Mouse (Mus musculus): ENCODE results near the gene Ascc2. TPM values are rescaled to one million over a fixed set of nuclear protein-coding genes. Genes with fewer than 3 reads are reported as not detected.

The Ascc2 gene
- polyA plus RNA-seq, 1 experiment from 2014 or later = 22.3 TPM

DNA sequence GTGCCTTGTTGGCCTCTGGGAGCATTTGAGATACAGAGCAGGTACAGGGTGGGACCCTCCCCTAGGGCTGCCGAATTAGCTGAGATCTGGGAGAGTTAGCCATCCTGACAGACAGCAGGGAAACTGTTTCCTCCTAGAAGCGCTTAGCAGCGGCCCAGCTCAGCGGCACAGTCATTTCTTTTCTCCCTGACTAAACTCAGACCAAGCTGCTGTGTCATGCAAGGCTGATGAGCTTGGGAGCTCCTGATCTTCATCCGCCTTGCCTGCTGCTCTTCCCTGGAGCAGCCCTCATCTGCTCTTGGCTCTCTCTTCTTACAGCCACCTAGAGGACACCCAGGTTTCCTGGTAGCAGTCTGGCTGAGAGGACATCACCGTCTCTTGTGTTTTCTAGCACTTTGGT, 46.6 kb downstream of the Ascc2 start:
- 62% methylated on average over 6 of the region's 6 CpGs for WGBS
- H3K9me3 ChIP-seq = no peaks in the 10 kb centered on the region
- no peak overlapping the region for H3K27ac ChIP-seq (replicated peaks)
- no peak overlapping the region for H3K4me2 ChIP-seq
- H3K9ac ChIP-seq = no peak overlapping the region
- ATAC-seq (ENCODE audit: extremely low read depth, insufficient number of reproducible peaks, low FRiP score, low TSS enrichment) = no peak
- H3K36me3 ChIP-seq = peaks cover 53% of the 10 kb centered on the region
- no peaks in the 10 kb centered on the region for H3K27me3 ChIP-seq (replicated peaks)
- peaks cover 17% of the 10 kb centered on the region for H3K4me1 ChIP-seq
- H3K4me3 ChIP-seq = no peak overlapping the region

DNA sequence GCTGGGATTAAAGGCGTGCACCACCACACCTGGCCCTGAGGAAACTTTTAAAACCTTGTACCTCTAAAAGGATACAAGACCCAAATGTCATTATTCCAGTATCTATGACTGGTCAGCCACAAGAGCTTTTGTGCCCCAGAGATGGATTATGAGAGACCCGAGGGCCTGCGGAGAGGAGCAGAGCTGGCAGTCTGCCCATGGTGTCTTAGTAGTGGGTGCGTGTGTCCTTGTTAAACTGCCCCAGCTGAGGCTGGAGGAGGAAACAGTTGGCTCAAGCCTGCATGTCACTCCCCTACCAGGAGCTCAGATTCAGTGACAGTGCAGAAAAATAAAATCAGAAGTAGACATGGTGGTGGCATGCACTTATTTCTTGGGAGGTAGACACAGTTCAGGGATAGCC, 47.5 kb downstream of the Ascc2 start:
- H3K27me3 ChIP-seq (replicated peaks) = no peaks in the 10 kb centered on the region
- ATAC-seq (ENCODE audit: extremely low read depth, insufficient number of reproducible peaks, low FRiP score, low TSS enrichment) = no peak
- no peaks in the 10 kb centered on the region for H3K9me3 ChIP-seq
- H3K9ac ChIP-seq = no peak overlapping the region
- H3K4me2 ChIP-seq = no peak overlapping the region
- peaks cover 12% of the 10 kb centered on the region for H3K4me1 ChIP-seq
- H3K27ac ChIP-seq (replicated peaks) = no peak overlapping the region
- 58% methylated on average over 4 of the region's 4 CpGs for WGBS
- H3K4me3 ChIP-seq = no peak overlapping the region
- peaks cover 44% of the 10 kb centered on the region for H3K36me3 ChIP-seq

DNA sequence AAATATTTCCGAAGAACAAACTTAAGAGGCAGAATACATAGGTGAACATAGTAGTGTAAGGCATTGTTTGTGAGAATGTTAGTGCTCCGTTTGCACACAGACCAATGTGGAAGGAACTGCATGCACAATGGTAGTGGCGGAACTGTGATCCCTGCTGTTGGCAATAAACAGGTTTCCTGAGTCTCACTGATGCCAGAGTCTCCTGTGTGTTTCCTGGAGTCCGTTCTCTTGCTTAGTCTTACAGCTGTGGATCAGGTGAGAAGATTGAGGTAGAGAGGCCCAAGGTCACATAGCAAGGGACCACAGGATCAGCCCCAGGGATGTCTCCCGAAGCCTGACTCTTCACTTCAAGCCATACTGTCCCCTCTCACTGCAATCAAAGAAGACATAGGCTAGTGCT, 48.0 kb downstream of the Ascc2 start:
- ATAC-seq (ENCODE audit: extremely low read depth, insufficient number of reproducible peaks, low FRiP score, low TSS enrichment) = no peak
- Histone ChIP-seq H3K4me1 (peaks cover 10% of the 10 kb centered on the region; the same call in 1 of the 2 replicates), H3K4me3 (no peak overlapping the region), H3K36me3 (peaks cover 41% of the 10 kb centered on the region), H3K9ac (no peak overlapping the region), H3K27me3 (replicated peaks) (no peaks in the 10 kb centered on the region), H3K4me2 (no peak overlapping the region), H3K9me3 (no peaks in the 10 kb centered on the region), H3K27ac (replicated peaks) (no peak overlapping the region)
- WGBS = 77% methylated on average over 5 of the region's 5 CpGs

DNA sequence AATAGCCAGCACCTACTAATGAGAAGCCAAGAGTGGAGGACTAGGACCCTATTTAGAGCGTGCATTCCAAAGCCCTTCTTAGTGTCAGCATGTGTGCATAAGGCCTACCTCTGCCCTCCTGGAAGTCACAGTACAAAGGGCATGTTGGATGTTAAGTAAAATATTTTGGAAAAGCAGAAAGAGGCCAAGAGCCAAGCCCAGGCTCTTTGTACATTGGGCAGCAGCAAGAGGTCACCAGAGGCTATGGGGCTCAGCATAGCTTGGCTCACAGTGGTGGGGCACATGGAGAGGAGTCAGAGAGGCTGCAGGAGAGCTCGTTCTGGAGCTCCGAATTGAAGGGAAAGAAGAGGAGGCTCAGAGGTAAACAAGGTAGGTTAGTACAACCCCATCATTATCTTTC, 49.5 kb downstream of the Ascc2 start:
- H3K27me3 ChIP-seq (replicated peaks) = no peaks in the 10 kb centered on the region; the same call in 1 of the 2 replicates
- H3K9ac ChIP-seq = no peak overlapping the region
- 79% methylated on average over 3 of the region's 3 CpGs for WGBS
- peaks cover 10% of the 10 kb centered on the region; the same call in 1 of the 2 replicates for H3K4me1 ChIP-seq
- no peak overlapping the region for H3K4me3 ChIP-seq
- no peaks in the 10 kb centered on the region for H3K9me3 ChIP-seq
- no peak overlapping the region for H3K4me2 ChIP-seq
- ATAC-seq (ENCODE audit: extremely low read depth, insufficient number of reproducible peaks, low FRiP score, low TSS enrichment) = no peak
- H3K27ac ChIP-seq (replicated peaks) = no peak overlapping the region
- peaks cover 26% of the 10 kb centered on the region for H3K36me3 ChIP-seq

DNA sequence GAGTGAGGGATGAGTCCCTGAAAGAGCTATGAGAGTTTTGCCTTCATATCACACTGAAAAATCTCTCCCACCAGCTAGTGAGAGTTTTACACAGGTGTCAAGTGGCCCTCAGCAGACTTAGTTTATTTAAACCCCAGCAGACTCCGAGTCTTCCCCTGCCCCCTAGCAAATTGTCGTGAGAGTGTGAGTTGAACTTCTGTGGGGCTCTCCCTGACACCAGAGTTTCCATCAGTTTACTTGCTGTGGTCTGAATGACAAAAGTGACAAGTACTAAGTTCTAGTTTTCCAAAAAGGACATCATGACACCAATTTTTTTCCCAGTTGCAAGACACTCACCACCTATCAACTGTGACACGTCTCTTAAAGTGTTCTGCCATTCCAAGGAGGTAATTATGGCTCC, 50.3 kb downstream of the Ascc2 start:
- no peak overlapping the region for H3K4me2 ChIP-seq
- no peak overlapping the region for H3K27ac ChIP-seq (replicated peaks)
- no peak overlapping the region for H3K4me3 ChIP-seq
- ATAC-seq (ENCODE audit: extremely low read depth, insufficient number of reproducible peaks, low FRiP score, low TSS enrichment) = no peak
- peaks cover 10% of the 10 kb centered on the region; the same call in 1 of the 2 replicates for H3K4me1 ChIP-seq
- H3K9me3 ChIP-seq = no peaks in the 10 kb centered on the region
- H3K9ac ChIP-seq = no peak overlapping the region
- 51% methylated on average over 3 of the region's 3 CpGs for WGBS
- H3K27me3 ChIP-seq (replicated peaks) = no peaks in the 10 kb centered on the region; the same call in 1 of the 2 replicates
- peaks cover 17% of the 10 kb centered on the region for H3K36me3 ChIP-seq

DNA sequence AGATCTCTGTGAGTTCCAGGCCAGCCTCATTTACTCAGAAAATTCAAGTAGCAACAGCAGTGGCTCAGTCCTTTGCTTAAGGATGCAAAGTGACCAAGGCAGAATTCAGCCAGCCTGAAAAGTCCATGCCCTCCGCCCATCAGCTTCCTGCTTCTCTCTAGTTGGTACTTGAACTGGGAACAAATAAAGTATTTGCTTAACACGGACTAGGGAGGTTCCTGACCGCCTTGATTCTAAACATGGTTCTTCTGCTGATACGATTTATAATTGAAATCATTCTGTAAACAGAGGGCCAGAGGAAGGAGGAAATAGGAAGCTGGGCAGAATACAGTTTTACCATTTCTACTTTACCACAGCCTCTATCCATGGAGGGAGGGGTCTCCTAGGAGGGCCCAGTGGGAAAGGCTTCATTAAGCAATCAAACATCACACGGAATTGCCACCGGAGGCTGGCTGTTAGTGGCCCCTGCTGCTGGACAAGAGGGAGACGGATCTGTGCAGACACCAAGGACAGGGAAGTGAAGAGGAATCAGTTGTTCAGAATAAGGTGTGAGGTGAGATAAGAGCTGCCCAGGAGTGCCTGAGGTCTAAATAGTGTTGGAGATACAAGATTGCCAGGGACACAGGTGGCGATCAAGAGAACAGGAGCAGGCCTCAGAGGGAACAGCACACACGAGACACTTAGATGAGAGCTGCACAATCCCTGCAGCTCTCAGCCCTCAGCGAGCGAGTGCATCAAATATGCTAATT, 51.3 kb downstream of the Ascc2 start:
- H3K27me3 ChIP-seq (replicated peaks) = no peaks in the 10 kb centered on the region; the same call in 1 of the 2 replicates
- 0 out of 2 replicates have a peak overlapping the region, but pooled peaks have one; percentile 21 for H3K9ac ChIP-seq
- H3K4me2 ChIP-seq = no peak overlapping the region
- H3K4me3 ChIP-seq = no peak overlapping the region
- no peak for ATAC-seq (ENCODE audit: extremely low read depth, insufficient number of reproducible peaks, low FRiP score, low TSS enrichment)
- peaks cover 9% of the 10 kb centered on the region for H3K36me3 ChIP-seq
- no peaks in the 10 kb centered on the region for H3K9me3 ChIP-seq
- 56% methylated on average over 11 of the region's 11 CpGs for WGBS
- peaks cover 10% of the 10 kb centered on the region; the same call in 1 of the 2 replicates for H3K4me1 ChIP-seq
- no peak overlapping the region for H3K27ac ChIP-seq (replicated peaks)

DNA sequence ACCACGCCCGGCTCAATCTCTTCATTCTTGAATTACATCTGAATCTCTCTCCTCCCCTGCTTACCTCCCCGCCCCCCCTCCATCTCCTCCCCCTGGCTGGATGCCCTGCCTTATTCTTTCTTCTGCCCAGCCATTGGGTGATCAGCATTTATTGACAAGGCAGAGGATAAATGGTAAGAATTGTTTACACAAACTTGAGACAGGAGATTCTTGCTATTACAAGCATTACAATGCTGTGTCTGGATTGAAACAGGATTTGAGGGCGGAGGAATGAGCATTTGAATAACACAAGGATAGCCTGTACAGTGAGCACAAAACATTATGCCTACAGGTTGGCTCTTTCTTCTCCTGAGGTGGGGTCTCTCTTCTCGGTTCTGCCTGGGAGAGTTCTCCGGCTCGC, 52.8 kb downstream of the Ascc2 start:
- Histone ChIP-seq H3K4me2 (no peak overlapping the region), H3K27me3 (replicated peaks) (no peaks in the 10 kb centered on the region; the same call in 1 of the 2 replicates), H3K36me3 (no peaks in the 10 kb centered on the region), H3K4me1 (peaks cover 6% of the 10 kb centered on the region; the same call in 1 of the 2 replicates), H3K4me3 (no peak overlapping the region), H3K27ac (replicated peaks) (no peak overlapping the region), H3K9ac (no peak overlapping the region), H3K9me3 (0 out of 2 replicates have a peak, but pooled peaks cover 5% of the 10 kb centered on the region)
- ATAC-seq (ENCODE audit: extremely low read depth, insufficient number of reproducible peaks, low FRiP score, low TSS enrichment) = no peak
- 73% methylated on average over 7 of the region's 7 CpGs for whole genome bisulfite sequencing

DNA sequence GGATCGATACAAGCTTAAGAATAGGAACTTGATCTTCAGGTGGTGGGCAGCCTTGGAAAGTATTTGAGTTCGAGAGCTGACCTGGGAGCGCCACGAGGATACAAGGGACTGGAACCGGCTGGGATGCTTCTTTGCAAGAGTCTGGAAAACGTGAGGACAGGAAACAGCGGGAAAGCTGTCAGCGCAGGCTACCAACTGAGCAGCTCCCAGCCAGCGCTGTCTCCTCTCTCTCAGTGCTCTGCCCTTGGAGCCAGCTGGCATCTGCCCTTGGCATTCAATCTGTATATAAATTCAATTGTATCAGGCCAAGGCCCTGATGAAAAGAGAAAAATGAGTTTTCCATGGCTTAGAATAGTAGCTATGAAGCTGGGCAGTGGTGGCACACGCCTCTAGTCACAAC, 53.7 kb downstream of the Ascc2 start:
- WGBS = 39% methylated on average over 10 of the region's 10 CpGs

DNA sequence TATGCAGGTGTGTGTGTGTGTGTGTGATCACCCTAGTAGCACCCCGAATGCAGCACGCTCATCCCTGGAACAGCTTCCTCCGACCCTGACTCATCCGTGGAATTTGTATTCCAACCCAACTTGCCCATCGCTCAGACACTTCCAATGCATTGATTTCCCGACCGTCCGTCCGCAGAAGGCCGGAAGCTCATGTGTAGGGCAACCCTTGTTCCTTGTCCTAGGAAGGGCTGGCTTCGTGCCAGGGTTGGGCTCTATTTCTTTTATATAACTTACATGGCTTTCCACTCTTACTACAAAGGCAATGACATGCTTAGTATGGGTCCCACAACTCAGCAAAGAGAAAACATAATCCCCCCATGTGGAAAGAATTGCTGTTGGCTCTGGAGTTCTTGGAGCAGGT, 54.6 kb downstream of the Ascc2 start:
- no peaks in the 10 kb centered on the region; the same call in 1 of the 2 replicates for H3K27me3 ChIP-seq (replicated peaks)
- no peak overlapping the region for H3K27ac ChIP-seq (replicated peaks)
- no peak for ATAC-seq (ENCODE audit: extremely low read depth, insufficient number of reproducible peaks, low FRiP score, low TSS enrichment)
- H3K9me3 ChIP-seq = 0 out of 2 replicates have a peak, but pooled peaks cover 5% of the 10 kb centered on the region
- 88% methylated on average over 11 of the region's 11 CpGs for WGBS
- no peak overlapping the region for H3K4me3 ChIP-seq
- H3K4me1 ChIP-seq = 0 out of 2 replicates have a peak, but pooled peaks cover 6% of the 10 kb centered on the region
- H3K4me2 ChIP-seq = no peak overlapping the region
- no peak overlapping the region for H3K9ac ChIP-seq
- no peaks in the 10 kb centered on the region for H3K36me3 ChIP-seq

More for the DNA sequence above, 53.7 kb downstream of the Ascc2 start:
- no peak for ATAC-seq (ENCODE audit: extremely low read depth, insufficient number of reproducible peaks, low FRiP score, low TSS enrichment)
- 0 out of 2 replicates have a peak, but pooled peaks cover 5% of the 10 kb centered on the region for H3K9me3 ChIP-seq
- H3K4me1 ChIP-seq = 0 out of 2 replicates have a peak, but pooled peaks cover 6% of the 10 kb centered on the region
- no peaks in the 10 kb centered on the region for H3K36me3 ChIP-seq
- no peak overlapping the region for H3K9ac ChIP-seq
- no peak overlapping the region for H3K4me2 ChIP-seq
- no peak overlapping the region for H3K27ac ChIP-seq (replicated peaks)
- no peaks in the 10 kb centered on the region; the same call in 1 of the 2 replicates for H3K27me3 ChIP-seq (replicated peaks)
- H3K4me3 ChIP-seq = no peak overlapping the region

DNA sequence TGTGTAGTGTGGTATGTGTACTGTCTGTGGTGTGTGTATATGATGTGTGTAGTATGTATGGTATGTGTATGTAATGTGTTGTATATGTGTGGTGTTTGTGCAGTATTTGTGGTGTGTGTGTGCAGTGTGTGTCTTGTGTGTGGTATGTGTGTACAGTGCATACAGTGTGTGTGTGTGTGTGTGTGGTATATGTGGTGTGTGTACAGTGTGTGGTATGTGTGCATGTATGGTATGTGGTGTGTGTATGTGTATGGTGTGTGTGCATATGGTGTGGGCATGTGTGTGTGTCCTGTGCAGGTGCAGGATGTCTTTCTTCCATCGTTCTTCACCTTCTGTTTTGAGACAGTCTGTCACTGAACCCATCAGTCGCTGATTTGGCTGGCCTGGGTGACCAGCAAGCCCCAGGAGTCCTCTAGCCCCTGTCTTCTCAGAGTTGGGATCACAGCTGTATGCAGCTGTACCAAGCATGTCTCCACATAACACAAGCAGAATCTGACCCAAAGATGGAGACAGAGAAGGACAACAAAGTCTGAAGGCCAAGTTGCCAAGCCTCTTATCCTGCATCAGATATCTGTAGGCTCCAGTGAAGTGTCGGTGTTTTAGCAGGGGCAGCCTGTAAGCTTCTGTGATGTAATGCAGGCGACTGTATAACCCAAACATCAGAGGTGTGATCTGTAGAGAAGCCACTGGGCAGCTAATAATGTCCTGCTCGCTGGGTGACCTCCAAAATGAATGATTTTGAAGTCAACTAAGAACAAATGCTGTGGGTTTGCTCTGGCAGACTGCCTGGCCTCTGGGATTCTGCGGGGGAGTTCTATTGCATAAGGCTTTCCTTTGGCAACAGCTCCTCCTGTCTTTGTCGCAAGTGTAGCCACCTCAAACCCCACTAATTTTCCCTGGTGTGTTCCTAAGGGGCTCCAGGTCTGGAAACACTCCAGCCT, 59.8 kb downstream of the Ascc2 start:
- no peak for ATAC-seq (ENCODE audit: extremely low read depth, insufficient number of reproducible peaks, low FRiP score, low TSS enrichment)
- Histone ChIP-seq H3K27me3 (replicated peaks) (no peaks in the 10 kb centered on the region), H3K36me3 (peaks cover 21% of the 10 kb centered on the region), H3K27ac (replicated peaks) (no peak overlapping the region), H3K4me1 (peaks cover 9% of the 10 kb centered on the region), H3K4me2 (no peak overlapping the region), H3K9me3 (0 out of 2 replicates have a peak, but pooled peaks cover 5% of the 10 kb centered on the region), H3K4me3 (no peak overlapping the region), H3K9ac (0 out of 2 replicates have a peak overlapping the region, but pooled peaks have one; percentile 14)
- WGBS = 30% methylated on average over 7 of the region's 7 CpGs

DNA sequence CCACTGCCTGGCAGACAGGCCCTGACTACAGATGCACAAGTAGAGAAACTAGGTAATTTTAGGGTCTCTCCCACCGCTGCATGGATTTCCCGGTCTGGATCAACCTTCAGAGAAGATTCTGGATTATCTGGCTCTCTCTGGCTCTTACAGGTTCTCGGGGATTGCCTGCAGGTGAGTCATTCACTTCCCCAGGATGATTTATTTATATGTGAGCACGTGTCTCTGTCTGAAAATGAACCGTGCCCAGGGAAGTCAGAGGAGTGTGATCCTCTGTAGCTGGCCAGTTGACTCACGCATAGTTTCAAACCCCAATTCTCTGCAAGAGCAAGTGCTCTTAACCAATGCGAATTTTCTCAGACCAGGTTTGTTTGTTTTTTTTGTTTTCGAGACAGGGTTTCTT, 63.2 kb downstream of the Ascc2 start:
- no peaks in the 10 kb centered on the region for H3K9me3 ChIP-seq
- H3K4me2 ChIP-seq = no peak overlapping the region
- H3K9ac ChIP-seq = no peak overlapping the region
- no peak for ATAC-seq (ENCODE audit: extremely low read depth, insufficient number of reproducible peaks, low FRiP score, low TSS enrichment)
- no peak overlapping the region for H3K27ac ChIP-seq (replicated peaks)
- H3K4me3 ChIP-seq = no peak overlapping the region
- 77% methylated on average over 8 of the region's 8 CpGs for WGBS
- peaks cover 28% of the 10 kb centered on the region for H3K4me1 ChIP-seq
- H3K36me3 ChIP-seq = peaks cover 29% of the 10 kb centered on the region
- H3K27me3 ChIP-seq (replicated peaks) = no peaks in the 10 kb centered on the region

All from heart, embryonic 13.5 days (tissue).